Mouse (Mus musculus) heart, embryonic 16.5 days (tissue): ENCODE data around the gene Myo1b. TPM values are rescaled to one million over a fixed set of nuclear protein-coding genes. Genes with fewer than 3 reads are reported as not detected.

Source experiments
- ATAC-seq: fragments of 200-750 bp; cut with Nextera tagmentation; replicated peaks from 2 replicates; pipeline ENCODE4 v1.8.0; 2017; ENCODE audit warnings: moderate number of reproducible peaks; ENCODE audit not compliant: insufficient read depth, low FRiP score; ENCODE audit errors: extremely low read depth
- H3K27ac ChIP-seq: fragments of 300-500 bp; sonication (generic); 2 replicates; pipeline ENCODE4 v1.5.1; 2014; ENCODE audit warnings: mild to moderate bottlenecking, low read length, control low read depth, moderate library complexity
- H3K27me3 ChIP-seq: fragments of 300-500 bp; sonication (generic); 2 replicates; pipeline ENCODE4 v1.6.1; 2014; ENCODE audit warnings: low read length, mixed read lengths; ENCODE audit not compliant: control insufficient read depth, insufficient read depth
- H3K36me3 ChIP-seq: fragments of 300-500 bp; sonication (generic); 2 replicates; pipeline ENCODE4 v1.6.1; 2014; ENCODE audit not compliant: control insufficient read depth, insufficient read depth
- H3K4me1 ChIP-seq: fragments of 300-500 bp; sonication (generic); 2 replicates; pipeline ENCODE4 v1.6.1; 2014; ENCODE audit warnings: low read length, mixed read lengths; ENCODE audit not compliant: control insufficient read depth, insufficient read depth
- H3K4me2 ChIP-seq: fragments of 300-500 bp; sonication (generic); 2 replicates; pipeline ENCODE4 v1.6.1; 2014; ENCODE audit warnings: low read depth, mild to moderate bottlenecking, control low read depth, low read length
- H3K4me3 ChIP-seq: fragments of 300-500 bp; sonication (generic); 2 replicates; pipeline ENCODE4 v1.5.1; 2014; ENCODE audit warnings: mild to moderate bottlenecking, control low read depth, low read length
- H3K9ac ChIP-seq: fragments of 300-500 bp; sonication (generic); 2 replicates; pipeline ENCODE4 v1.6.1; 2014; ENCODE audit warnings: low read length, control low read depth
- H3K9me3 ChIP-seq: fragments of 300-500 bp; sonication (generic); replicated peaks from 2 replicates; pipeline ENCODE4 v1.6.1; 2016; ENCODE audit warnings: low read length; ENCODE audit not compliant: control insufficient read depth
- WGBS: fragments of 180-500 bp; shearing (Covaris S2); extraction: QIAGEN DNeasy Blood & Tissue Kit; methylation state at CpG from one replicate; pipeline ENCODE4 v1.1.7; 2014; 5-methylcytosine and 5-hydroxymethylcytosine counted together
- polyA plus RNA-seq: library from polyadenylated mRNA; unstranded; fragments of >200 nt; fragmentation: Nextera tagmentation; extraction: Ambion mirVana; gene quantifications from 2 replicates; pipeline ENCODE4 v1.2.1, GENCODE M21; 2015

Gene Myo1b
- polyA plus RNA-seq, 1 experiment from 2014 or later, result 26.6 TPM

DNA sequence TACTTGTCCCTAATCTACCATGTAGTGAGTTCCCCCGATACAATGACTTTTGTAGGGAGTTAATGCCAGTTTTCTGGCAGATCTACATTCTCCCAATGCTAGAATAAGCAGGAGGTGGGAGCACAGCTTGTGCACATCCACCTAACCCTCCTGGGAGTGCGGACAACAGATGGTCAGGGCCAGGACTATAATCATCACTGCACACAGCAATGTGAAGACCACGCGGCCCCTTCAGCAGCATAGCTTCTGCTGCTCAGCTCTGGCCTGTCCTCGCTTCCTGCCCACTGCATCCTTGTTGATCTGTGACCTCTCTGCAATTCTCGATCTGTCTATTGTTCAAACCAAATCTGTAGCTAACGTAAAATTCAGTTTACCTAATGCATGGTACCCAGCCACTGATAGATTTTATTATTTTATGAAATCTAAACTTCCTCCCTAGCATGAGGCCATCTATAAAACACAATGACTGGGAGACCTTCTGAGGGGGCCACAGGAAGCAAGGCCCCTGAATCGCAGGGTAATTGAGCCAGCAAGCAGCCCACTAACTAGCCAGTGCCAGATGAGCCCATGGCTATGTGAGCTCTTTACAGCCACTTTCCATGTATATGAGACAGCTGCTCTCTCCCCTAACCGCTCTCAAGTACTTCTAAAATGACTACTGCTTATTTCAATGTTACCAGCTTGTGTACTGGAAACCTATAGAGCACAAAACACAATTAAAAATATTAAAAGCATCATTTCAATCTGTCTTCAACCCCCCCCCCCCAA lies 27.6 kb downstream of the Myo1b start:
- 72% methylated on average over 9 of the region's 9 CpGs for WGBS
- Histone ChIP-seq H3K4me2 (no peak overlapping the region), H3K27ac (no peak overlapping the region), H3K27me3 (no peaks in the 10 kb centered on the region), H3K4me1 (peaks cover 27% of the 10 kb centered on the region), H3K4me3 (no peak overlapping the region), H3K9ac (no peak overlapping the region), H3K36me3 (no peaks in the 10 kb centered on the region), H3K9me3 (no peaks in the 10 kb centered on the region)
- ATAC-seq, result no peak

DNA sequence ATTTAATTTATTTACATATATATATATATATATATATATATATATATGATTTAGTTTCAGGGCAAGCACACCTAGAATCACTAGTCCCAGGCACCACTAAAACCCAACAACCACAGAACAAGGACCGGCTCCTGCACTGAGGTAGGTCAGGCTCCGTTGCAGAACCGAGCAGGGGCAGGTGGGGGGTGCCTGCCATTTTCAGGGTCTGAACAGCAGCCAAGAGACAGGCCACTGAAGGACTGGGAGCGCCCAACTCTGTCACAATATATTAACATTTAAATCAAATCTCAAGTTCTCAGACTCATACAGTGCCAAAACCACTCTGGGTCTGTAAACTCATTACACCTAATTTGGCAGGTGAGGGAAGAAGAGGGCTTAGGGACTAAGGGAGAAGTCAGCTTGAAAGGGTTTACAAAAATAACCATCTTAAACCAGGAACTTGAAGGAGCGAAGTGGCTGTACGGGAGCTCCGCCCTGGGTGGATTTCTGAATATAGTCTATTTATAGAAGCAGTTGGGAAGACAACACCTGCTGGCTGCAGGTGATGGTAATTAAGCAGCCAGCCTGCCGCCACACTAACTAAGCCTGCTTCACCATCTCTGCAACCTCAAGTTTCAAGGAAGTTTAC lies 30.4 kb downstream of the Myo1b start:
- peaks cover 22% of the 10 kb centered on the region for H3K4me1 ChIP-seq
- WGBS, result 70% methylated on average over 8 of the region's 8 CpGs
- no peak overlapping the region for H3K9ac ChIP-seq
- H3K27ac ChIP-seq, result no peak overlapping the region
- ATAC-seq, result no peak
- H3K27me3 ChIP-seq, result no peaks in the 10 kb centered on the region
- no peak overlapping the region for H3K4me2 ChIP-seq
- H3K4me3 ChIP-seq, result no peak overlapping the region
- no peaks in the 10 kb centered on the region for H3K9me3 ChIP-seq
- H3K36me3 ChIP-seq, result 0 out of 2 replicates have a peak, but pooled peaks cover 2% of the 10 kb centered on the region

DNA sequence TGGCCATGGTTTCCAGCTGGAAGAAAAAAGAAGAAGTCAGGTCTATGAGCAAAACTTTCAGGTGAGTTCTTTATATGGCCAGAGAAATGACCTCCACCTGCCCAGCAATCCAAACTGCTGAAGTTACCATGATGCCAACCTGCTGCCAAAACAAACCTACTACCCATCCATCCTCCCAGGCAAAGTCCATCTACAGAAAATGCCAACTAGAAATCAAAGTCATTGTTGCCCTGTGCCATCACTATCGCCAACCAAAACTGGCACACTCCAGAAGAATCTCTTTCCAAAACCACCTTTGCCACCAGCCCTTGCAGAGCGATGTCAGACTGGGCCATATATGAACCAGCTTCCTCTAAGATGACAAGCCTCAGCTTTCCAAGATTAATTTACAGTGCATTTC lies 32.7 kb downstream of the Myo1b start:
- no peak for ATAC-seq
- H3K4me1 ChIP-seq, result peaks cover 30% of the 10 kb centered on the region
- no peaks in the 10 kb centered on the region for H3K9me3 ChIP-seq
- H3K36me3 ChIP-seq, result 0 out of 2 replicates have a peak, but pooled peaks cover 2% of the 10 kb centered on the region
- H3K4me3 ChIP-seq, result no peak overlapping the region
- no peak overlapping the region for H3K9ac ChIP-seq
- H3K27me3 ChIP-seq, result no peaks in the 10 kb centered on the region
- no peak overlapping the region for H3K27ac ChIP-seq
- WGBS, result 94% methylated on average over 2 of the region's 2 CpGs
- no peak overlapping the region for H3K4me2 ChIP-seq

DNA sequence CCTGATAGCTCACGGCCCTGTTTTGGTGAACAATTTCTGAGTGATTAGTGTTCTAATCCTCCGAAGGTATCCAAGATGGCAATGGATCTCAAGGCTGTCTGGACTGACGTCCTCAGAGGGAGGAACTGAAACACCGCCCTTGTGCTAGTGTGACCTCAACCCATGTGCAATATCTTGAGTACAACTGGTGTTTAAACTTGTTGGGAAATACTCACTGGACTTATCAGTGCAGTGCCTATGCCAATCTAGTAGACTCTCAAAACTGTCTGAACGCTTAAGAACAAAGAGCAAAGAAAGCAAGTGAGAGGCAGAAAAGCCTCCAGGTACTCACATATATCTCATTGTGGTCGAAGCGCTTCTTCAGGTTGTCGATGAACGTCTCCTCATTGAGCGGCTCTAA lies 33.1 kb downstream of the Myo1b start:
- Histone ChIP-seq H3K9ac (no peak overlapping the region), H3K9me3 (no peaks in the 10 kb centered on the region), H3K4me3 (no peak overlapping the region), H3K27ac (no peak overlapping the region), H3K27me3 (no peaks in the 10 kb centered on the region), H3K4me1 (peaks cover 30% of the 10 kb centered on the region), H3K4me2 (no peak overlapping the region), H3K36me3 (0 out of 2 replicates have a peak, but pooled peaks cover 2% of the 10 kb centered on the region)
- 89% methylated on average over 10 of the region's 10 CpGs for WGBS
- ATAC-seq, result no peak

DNA sequence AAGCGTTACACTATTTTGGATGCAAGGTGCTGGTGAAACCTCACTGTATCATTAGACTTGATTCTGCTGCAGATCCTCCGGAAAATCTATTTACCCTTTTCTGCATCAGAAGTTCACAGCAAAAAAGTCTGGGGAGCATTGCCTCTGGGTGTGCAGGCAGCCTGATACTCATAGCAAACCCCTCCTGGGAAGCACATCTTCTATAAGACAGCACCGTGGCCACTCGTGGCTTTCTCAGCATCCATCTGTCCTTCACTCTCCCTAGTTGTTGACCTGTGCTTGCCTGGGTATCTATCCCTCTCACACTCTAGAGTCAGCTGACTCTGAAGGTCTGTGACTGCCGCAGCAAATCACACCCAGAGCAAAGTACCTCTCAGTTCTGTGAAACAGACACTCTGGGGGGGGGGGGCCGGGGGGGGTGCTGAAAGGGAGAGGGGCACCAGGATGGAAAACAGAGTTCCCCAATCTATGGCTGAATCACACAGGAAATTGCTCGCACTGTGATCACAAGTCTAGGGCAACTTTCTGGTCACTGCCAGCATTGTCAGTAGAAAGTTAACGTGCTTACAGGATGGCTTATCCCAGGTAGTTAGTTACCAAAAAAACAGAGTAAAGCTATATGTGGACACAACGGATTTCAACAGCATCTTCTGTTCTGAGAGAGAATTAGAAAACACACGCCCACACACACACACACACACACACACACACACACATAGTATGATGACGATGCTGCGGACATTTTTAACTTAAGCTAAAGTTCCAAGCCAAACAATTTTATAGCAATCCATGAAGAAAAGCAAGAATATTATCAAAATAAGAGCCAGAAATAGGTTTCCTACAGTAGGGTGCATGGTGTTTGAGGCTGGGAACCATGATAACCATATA lies 35.7 kb downstream of the Myo1b start:
- H3K4me2 ChIP-seq, result peak overlapping the region; percentile 28; the same call in 1 of the 2 replicates
- H3K9me3 ChIP-seq, result no peaks in the 10 kb centered on the region
- 0 out of 2 replicates have a peak, but pooled peaks cover 2% of the 10 kb centered on the region for H3K36me3 ChIP-seq
- no peak overlapping the region for H3K9ac ChIP-seq
- H3K4me3 ChIP-seq, result no peak overlapping the region
- ATAC-seq, result peak; percentile 50
- H3K4me1 ChIP-seq, result peaks cover 27% of the 10 kb centered on the region
- 42% methylated on average over 12 of the region's 12 CpGs for WGBS
- H3K27me3 ChIP-seq, result no peaks in the 10 kb centered on the region
- 0 out of 2 replicates have a peak overlapping the region, but pooled peaks have one; percentile 9 for H3K27ac ChIP-seq

DNA sequence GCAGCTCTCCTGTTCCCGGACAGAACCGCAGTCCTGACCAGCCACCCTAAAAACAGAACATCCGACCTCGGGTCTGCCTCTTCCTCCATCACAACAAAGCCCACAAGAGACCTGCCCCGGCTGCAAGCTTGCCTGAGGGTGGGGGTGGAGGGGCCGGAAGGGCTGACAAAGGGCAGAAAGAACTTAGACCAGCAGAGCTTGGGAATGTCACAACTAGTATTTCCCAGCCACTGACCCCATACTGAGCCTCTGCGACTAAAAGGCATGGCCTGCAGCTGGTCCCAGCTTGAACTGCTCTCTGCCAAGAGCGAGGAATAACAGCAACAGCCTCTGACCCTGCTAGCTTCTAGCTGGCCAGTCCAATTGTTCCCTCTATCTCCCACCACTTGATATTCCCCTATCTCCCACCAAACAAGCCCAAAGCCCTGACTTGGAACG lies 36.5 kb downstream of the Myo1b start:
- no peaks in the 10 kb centered on the region for H3K9me3 ChIP-seq
- H3K27me3 ChIP-seq, result no peaks in the 10 kb centered on the region
- H3K27ac ChIP-seq, result peak overlapping the region; percentile 11; the same call in 1 of the 2 replicates
- H3K36me3 ChIP-seq, result 0 out of 2 replicates have a peak, but pooled peaks cover 2% of the 10 kb centered on the region
- 19% methylated on average over 9 of the region's 9 CpGs for WGBS
- no peak overlapping the region; the same call in 1 of the 2 replicates for H3K9ac ChIP-seq
- H3K4me2 ChIP-seq, result peak overlapping the region; percentile 28
- peak; percentile 61 for ATAC-seq
- no peak overlapping the region for H3K4me3 ChIP-seq
- peaks cover 27% of the 10 kb centered on the region for H3K4me1 ChIP-seq

DNA sequence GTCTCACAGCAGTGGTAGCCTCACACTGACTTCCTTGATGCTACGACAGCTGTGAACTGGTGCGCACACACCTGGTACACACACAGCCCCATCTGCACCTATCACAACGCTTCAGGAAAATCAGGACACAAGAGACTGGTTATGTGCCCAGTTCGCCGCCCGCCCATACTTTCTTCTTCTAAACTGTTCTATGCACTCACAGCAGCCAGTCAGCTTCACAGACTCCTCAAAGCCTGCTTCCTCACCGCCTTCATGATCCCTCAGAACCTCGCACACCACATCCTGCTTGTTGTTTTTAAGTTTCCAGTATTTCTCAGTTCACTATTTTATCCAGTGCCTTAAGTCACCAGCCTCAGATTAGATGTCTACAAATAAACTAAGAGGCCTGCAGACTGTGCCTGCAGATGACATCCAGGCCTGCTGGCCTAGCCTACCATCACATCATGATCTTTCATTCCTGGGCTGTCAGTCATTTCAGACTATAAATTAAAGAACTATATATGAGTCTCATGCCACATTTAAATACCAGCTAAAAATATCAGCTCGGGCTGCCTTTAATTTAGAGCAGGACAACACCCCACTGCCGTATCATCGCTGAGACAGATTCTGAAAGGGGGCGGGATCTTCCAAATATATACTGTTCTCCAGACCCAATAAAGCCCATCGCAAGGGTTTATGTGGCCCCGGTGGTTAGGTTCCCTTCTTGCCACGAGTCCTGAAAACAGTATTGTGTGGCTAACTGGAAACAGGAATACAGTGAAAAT lies 40.2 kb downstream of the Myo1b start:
- Histone ChIP-seq H3K9ac (no peak overlapping the region), H3K27ac (peak overlapping the region; percentile 16; the same call in 1 of the 2 replicates), H3K4me2 (no peak overlapping the region), H3K4me3 (no peak overlapping the region), H3K9me3 (no peaks in the 10 kb centered on the region), H3K4me1 (peaks cover 31% of the 10 kb centered on the region), H3K36me3 (no peaks in the 10 kb centered on the region), H3K27me3 (no peaks in the 10 kb centered on the region)
- ATAC-seq, result no peak
- 75% methylated on average over 15 of the region's 15 CpGs for WGBS

DNA sequence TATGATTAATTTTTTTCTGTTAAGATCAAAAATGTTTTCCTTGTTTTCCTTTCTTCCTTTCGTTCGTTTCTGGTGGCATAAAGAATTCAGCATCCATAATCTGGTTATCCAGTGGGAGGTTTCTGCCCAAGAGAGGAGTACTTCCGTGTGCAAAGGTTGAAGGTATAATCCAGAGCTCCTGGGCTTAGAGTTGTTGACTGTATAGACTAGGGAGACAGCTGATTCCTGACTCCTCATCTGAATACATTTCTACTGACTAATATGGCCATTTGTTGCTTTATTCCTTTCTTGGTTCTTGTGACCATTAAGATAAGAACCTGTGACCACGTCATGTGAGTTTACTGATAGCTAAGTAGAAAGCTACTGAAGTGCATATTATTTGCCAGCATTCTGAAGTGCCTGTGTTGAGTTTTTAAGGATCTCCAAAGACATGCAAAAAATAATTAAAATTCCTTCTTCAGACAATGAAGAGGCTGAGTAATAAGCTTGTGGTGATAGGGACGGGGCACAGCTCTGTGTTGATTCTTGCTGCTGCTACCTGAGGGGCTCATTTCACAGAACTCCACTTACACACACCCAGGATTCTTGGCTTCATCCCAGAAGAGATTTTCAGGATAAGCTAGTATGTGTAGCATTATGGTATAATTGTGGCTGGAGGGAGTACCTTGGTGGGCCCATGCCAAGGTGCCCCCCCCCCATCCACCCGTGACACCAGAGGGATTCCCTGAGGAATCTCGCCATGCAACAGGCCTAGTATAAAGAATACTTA lies 43.2 kb downstream of the Myo1b start:
- ATAC-seq, result no peak
- Histone ChIP-seq H3K36me3 (peaks cover 2% of the 10 kb centered on the region; the same call in 1 of the 2 replicates), H3K9ac (no peak overlapping the region), H3K4me1 (peaks cover 16% of the 10 kb centered on the region), H3K4me2 (no peak overlapping the region), H3K27ac (no peak overlapping the region), H3K27me3 (no peaks in the 10 kb centered on the region), H3K4me3 (no peak overlapping the region), H3K9me3 (no peaks in the 10 kb centered on the region)
- 67% methylated on average over 7 of the region's 7 CpGs for WGBS
